Mouse (Mus musculus) gonadal fat pad, adult 2 months (tissue): ENCODE data around the gene Rbms1. TPM values are rescaled to one million over a fixed set of nuclear protein-coding genes. Genes with fewer than 3 reads are reported as not detected.

ENCODE experiments used
- DNase-seq: peaks from one replicate; pipeline ENCODE4 v3.0.0-alpha.2; 2012; ENCODE audit warnings: low read depth
- polyA plus RNA-seq: library from polyadenylated mRNA; depleted of rRNA; stranded (reverse); fragments of >200 nt; gene quantifications from 2 replicates; pipeline ENCODE4 v1.2.3, GENCODE M21; 2012

Rbms1 gene
- polyA plus RNA-seq, 1 experiment, result 102 TPM

DNA sequence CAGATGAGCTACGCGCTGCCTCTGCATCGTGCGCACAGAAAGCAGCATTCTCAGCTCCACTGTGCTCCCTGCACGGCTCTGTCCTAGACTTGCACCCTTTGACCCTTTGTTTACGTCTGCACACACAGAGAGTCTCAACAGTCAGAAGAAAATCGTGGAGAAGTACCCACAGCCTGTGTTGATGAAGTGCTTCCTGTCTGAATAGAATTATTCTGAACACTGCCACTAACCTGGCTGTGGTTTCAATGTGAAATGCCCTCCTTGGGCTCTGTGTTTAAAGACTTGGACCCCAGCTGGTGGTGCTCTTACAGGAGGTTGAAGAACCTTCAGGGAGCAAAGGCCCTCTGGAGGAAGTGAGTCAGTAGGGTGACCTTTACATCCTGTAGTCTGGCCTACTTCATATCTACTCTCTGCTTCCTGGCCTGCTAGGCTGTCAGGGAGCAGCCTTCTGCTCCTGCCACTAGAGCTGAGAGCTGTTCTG, 153.5 kb downstream of the Rbms1 start:
- no peak for DNase-seq

DNA sequence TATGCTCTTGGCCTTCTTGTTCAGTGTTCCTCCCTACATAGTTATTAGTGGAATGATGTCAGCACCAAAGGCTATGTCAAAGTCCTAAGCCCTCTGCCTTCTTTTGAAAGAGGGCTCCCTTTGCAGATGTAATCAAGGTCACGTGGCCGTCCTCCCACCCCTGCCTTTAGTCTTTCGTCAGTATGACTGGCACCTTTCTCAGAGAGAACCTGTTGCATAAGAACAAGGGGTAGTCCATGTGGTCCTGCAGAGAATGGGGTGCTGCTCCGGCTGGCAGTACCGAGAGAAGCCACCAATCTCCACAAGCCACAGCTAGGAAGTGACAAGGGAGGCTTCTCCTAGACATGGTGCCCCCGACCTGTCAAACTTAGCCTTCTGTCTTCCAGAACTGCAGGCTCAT, 154.2 kb downstream of the Rbms1 start:
- no peak for DNase-seq

DNA sequence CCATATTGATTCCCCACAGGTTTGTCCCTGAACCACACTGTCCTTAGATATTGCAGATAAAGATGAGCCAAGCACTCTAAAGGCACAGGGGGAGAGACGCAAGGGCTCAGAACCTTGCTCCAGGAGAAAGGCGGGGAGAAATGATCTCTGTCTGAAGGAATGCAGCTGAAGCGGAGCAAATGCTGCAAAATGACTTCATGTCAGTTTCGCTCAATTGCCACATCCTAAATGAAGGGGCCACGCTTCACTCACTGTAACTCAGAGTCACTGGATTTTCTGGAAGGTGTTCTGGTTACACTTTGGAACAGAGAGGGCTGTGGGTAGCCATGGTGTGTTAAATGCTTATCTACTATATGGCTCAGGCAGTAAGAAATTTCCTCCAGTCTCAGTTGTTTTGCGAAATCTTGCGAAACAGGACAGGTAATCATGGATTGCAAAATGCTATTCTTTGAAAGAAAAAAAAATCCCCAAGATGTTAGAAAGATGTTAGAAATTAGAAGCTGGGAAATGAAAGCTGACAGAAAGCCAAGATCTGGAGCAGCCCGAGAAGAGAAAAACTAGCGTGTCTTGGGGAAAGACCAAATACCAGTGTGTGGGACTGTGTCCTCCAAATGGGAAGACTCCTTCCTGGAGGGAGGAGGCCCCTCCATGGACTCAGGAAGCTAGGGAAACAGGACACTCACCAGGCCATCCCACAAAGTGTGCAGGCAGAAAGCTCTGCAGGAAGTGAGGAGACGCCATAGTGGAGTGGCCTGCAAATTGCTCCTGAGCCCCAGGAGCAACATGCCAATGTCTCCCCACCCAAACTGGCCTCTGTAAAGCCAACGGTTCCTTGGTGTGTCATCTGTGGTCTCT, 155.4 kb downstream of the Rbms1 start:
- DNase-seq, result no peak

DNA sequence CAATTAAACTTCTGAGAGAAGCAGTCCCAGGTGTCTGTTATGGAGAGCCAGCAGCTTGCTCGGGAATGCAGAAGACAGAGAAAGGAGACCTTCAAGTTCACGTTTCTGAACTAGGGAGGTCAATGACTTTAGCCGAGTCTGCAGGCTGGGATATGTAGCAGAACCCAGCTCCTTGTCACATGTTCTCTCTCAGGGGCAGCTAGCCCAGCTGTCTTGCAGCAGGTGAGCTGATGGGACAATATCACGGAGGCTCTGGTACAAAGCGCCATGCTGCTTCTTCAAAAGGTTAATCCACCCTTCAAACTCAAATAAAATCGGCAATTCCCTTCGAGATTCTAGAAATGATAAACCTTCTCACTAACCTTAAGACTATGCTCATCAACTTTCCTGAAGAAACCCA, 158.2 kb downstream of the Rbms1 start:
- no peak for DNase-seq

DNA sequence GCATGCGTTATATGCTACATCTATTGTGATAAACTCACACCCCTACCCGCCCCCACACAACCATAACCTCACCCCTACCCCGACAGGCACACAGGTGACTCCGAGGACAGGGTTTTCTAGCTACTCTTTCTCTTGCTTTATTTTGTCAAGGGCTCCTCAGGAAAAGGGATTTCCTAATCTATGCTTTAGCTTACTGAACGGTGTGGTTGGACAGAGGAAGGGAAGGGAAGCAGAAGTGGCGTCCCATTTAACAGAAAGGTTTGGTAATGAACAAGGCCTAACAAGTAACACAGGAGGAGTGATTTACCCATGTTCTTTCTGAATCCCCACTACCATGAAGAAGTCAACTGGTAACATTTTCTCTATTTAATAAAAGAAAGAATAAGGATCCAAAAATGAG, 159.6 kb downstream of the Rbms1 start:
- no peak for DNase-seq

DNA sequence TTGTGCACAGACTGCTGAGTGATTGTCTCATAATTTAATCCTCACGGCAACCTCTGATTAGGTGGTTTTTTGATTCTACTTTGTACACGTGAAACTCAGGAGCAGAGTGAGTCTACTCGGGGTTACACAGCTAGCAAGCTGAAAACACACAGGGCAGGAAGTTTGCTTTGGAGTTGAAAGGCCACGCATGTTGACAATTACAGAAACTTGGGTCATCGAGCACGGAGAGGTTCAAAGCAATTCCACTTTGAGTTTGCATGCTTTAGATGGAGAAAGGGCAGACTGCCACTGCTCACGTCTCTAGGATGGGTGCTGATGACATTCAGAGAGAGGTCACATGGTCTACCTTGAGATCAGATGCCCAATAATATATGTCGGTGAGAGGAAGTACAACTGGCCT, 160.2 kb downstream of the Rbms1 start:
- no peak for DNase-seq

DNA sequence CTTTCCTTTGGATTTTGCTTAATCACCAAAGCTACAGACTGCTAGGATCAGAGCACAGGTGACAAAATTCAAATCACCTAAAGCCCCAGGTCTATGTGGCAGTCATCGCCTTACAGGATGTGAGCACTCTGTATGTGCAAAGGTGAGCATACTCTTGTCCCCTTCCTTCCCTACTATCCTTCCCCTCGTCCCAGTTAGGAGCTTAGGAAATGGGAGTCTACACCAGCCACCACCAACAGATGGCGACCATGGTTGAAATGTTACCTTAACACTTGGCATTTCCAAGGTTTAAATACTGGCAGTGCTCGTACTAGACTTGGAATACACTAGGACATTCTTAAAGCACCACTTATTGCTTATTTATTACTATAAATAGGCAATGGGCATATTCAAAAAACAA, 160.8 kb downstream of the Rbms1 start:
- DNase-seq, result no peak

DNA sequence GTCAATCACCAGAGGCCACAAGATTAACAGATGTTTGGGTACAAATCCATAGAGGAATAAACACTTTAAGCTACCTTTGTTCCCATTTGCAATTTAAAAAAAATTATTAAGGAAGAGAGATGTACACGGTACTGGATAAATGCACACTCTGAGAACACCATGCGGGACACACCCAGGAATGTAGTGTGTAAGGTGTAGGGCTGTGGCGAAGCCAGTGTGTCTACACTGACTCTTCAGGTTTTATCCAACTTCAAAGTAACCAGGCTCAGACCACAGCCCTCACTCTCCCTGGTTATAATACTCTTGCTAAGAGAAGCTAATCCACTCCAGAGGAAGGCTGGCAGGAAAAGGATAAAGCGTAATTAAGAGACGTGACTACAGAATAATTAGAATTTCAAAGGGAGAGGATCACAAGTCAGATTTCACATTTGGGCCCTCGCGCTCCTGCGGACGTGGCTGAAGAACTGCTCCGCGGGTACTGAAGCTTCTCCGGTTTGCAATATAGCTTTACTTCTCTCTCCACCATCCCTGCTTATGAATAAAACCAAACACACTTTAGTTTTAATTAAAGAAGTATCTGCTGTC, 161.3 kb downstream of the Rbms1 start:
- no peak for DNase-seq

DNA sequence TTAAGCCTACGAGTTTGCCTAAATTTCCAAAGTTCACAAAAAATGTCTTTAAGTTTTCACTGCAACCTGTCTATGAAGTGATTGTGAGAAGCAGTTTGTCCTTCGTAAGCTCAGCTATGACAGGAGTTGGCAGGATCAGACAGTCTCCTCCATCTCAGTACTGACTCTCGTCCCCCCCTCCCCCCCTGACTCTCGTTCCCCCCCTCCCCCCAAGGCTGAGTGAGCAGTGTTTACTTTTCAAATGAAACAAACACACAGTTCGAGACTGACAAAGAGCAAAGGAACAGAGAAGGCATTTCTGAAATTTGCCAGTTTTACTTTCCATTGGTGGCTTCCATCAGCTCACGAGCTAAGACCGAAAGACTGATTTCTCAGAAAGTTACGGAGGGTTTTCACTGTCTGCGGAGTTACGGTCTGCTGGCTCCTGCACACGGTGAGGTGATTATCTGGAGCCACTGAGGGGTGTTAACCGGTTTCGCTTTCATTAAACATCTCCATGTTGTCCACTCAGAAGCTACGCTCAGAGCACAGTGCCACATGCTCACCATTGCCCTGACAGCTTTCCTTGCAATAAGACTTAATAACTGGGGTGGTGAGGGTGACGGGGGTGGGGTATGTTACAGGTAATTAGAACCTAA, 162.0 kb downstream of the Rbms1 start:
- DNase-seq, result no peak

DNA sequence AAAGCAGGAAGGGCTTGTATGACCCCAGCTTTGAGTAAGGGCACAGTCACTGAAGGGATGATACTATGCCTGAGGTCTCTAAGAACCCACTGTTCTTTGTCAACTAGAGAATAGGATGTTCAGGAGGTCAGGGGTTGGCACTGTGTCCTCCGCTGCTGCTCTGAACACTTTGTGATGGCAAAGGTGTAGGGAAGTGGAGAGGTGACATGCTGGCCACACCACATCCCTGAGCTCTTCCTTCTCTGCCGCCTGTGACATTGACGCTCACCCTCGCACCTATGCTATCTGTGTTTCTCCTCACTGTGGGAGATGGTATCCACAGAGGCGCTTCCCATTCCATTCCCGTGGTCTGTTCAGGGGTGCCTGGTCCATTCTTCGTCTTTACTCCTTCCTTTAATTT, 163.2 kb downstream of the Rbms1 start:
- DNase-seq, result no peak

DNA sequence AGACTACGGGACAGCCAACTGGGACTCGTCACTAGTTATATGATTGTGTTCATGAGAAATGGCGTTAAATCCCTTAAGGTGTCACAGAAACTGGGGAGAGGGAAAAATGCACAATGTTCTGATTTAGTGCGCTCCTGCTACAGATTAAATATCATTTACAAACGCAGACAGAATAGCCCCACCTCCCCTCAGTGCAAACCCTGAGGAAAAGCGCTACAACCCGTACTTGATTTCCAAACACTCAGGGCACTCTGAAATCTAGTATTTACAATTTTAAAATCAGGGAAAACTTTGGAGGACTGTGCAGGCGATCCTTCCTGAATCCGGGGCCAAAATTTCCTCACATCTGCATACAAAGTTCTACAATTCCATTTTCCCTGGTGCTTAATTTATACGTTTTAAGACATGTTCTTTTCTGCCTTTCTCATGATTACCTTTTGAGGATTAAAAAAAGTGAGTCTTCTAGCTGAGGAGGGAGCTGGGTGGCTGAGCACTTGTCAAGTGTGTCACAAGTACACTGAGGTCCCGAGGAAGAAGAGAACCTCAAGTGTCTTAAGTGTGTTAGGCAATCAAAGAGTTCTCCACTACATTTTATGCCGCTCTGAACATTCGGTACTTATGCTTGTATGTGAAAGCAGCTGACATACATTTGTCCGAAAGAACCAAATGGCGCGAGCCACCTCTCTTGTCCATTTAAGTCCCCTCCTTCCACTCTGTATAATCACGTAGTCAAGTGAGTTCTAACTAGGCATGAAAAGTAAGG, 164.0 kb downstream of the Rbms1 start:
- DNase-seq, result no peak

DNA sequence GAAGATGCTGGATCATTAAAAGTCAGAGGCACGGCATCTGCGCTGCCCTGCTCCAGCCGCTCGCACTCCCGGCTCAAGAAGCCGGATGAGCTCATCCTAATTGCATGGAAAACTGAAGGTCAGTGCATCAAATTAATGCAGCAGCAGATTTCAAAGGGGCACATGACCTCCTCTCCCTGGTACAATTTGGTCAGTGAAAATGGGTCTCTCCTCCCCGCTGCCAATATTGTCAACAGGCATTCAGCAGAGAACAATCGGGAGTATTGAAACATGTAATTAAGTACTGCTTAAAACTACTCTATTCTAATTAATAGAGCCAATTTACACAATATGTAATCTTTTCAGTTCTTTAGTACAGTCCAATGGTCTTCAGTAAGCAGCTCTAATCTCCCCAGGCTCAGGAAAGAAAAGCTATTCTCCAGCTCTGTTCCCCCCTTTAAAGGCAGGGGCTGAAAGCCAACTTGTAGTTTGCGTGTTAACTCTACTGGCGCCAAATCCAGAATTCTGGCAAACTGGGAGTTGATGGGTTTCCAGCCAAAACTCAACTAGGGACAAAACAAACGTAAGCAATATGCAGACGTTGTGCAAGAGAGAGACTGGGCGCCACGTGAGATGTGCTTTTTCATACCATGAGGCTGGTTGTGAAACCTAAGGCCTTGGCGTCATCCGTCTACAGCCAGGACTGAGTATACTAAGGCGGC, 165.9 kb downstream of the Rbms1 start:
- DNase-seq, result no peak

DNA sequence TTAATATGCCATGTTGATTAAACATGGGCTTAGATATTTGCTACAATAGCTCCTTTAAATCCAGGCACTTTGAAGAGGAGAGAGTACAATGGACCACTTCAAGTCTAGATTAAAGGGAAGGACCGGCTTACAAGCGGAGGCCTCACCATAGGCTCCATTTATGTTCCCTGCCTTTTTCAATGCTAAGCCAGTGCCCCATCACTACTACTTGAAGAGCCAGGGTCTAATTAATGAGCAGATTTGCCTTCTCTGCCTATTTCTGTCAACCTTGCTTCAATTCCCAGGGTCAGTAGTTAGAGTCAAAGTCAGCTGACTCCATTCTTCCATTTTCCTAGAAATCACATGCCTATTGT, 166.4 kb downstream of the Rbms1 start:
- DNase-seq, result no peak

DNA sequence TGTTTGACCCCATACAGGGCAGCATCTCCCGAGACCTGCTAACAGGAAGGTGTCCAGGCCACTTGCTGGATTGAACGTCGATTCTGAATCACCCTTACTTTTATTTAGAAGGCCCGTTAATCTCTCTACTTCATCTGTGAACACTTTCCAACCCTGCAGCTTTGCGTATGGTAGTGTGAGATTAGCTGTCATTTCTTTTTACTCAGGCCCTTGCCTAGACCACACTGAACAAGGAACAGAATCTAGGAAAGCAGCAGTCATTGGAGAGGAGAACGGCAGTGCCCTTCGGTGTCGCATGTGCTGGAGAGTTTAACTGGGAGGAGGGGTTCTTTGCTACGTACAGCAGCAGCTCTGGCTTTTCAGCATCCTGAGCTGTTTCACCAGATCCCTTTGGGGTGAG, 167.1 kb downstream of the Rbms1 start:
- no peak for DNase-seq

DNA sequence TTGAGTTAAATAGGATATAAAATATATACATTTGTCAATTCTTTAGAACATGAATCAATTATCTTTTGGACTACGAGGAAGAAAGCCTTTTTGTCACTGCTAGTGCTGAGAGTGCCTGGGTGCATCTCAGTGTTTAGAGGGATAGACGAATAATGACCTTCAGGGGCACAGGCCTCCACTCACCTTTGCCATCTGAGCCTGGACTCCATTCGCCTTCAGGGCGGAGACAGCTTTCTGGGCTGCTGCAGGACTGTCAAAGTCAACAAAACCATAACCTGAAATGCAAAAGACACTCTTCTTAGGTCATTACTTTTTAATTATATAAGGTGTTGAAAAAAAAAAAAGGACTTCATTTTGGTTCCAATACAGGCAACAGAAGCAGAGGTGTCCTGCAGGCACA, 170.5 kb downstream of the Rbms1 start:
- no peak for DNase-seq

DNA sequence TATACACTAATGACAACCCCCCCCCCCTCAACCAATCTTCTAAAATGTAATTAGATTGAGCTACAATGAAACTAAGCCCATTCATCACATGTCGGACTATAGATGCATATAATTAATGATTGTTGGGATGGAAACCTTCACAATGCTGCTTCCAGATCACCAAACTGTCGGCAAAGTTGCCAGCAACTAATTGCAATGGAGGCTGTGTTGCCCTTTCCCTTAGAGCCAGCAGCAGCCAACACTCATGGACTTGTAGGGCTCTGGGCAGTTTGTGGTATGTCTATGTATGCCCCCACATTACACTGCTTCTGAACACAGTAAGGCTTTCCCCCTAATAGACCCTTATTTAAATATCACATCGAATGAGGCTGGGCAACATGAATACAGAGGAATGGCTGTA, 173.9 kb downstream of the Rbms1 start:
- DNase-seq, result no peak

DNA sequence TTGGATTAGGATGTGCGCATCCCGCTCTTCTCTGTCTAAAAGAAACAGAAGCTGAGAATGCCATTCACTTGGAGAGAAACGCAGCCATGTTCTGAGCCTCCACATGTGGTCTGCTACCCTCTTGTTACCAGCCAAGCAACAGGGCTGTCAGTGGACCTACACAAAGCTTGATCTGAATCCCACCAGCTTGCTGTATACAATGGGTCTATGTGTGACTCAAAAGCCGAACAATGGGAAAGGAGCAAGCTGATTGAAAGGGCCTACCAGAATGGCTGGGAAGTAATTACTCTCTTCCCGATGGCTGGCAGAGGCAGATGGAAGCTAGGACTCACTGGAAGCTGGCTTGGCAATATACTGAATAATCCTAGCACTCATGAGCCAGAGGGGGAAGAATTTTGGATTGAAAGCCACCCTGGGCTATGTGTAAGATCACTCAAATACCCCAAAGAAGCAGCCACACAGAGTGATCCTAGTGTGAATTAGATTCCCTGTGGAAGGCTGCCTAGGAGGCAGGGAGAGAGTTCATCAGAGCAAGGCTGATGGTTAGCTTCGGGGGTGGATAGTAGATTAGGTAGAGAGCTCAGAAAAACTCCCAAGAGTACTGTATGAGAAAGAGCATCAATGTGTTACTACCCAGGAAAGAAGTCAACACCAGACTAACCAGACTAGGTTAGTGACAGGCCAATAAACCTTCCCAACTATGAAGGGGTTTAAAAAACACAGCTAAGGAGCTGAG, 174.7 kb downstream of the Rbms1 start:
- DNase-seq, result no peak

DNA sequence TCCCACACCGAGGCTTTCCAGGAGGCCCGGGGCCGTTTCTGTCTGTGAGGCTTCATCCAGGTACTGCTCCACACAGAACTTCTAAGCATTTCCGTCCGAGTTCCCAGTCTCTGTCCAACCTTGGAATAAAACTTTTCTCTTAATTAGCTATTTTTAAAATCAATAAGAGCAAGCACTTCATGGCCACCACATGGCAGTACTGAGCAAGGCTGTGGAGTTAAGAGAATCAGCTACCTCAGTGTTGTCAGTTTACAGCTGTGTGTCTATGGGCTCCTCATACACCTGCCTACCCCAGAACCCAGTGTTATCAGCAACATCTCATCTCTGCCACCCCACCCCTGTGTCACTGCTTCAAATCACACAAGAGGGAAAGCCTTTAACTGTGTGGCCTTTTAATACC, 175.9 kb downstream of the Rbms1 start:
- DNase-seq, result no peak

DNA sequence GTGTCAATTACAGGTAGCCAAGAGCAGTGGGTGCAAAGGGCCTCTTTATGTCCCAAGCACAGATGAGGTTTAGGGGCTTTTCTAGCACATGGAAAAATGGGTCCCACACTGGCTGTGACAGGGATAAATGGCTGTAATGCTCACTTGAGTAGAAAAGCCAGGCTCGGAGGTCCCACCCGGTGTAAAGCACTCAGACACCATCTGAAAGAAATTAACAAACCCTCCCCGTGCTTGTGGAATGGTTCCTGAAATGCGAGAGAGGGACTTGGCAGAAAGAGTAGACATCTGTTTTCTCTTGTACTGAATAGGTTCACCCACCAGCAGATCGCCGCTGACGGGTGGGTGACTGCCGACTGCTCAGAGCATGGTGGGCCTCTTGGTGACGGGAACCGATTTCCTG, 176.7 kb downstream of the Rbms1 start:
- DNase-seq, result no peak

DNA sequence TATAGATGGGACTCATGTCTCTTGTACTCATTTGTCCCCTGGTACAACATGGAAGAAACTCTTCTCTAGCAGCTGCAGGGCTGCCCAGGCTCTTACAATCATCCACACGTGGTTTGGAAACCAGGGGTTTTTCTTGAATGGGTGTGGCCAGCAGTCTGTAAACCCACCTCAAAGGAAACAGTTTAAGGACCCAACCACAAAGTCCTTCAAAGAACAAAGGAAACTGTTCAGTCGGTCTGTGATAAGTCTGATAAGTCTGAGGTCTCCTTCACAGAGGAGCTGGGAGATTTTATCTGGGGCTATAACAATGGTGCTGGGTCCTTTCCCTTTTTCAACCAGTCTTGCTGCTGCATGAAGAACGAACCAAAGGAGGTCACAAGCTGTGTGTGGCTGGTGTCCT, 188.5 kb downstream of the Rbms1 start:
- DNase-seq, result no peak

DNA sequence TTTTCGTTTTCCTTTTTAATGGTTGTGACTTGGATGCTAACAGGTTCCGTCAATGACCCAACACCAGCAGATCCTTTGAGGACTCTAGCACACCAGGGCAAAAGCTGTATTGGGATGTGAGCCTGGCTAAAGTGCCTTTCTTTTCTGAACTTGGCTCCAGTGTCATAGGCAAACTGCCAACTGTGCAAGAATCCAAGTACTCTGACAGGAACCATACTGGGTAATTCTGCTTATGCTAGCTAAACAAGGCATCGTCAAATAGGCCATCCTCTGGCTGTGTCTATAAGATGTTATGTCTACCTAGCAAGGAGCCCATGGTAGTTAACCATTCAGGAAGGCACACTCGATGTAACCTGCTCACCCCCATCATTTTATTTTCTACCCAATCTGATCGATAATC, 189.4 kb downstream of the Rbms1 start:
- no peak for DNase-seq
